Comparison of ENCODE assay signal across 8 mouse cellular contexts in genomic region chr5:65761921-65762320, GRCm38 (mm10). TPM values are rescaled to one million over a fixed set of nuclear protein-coding genes. Genes with fewer than 3 reads are reported as not detected.
DNase-seq lines count a peak whose midpoint lies in the region; ATAC-seq lines count a peak whose summit lies in the region.
"Had no signal": no experiment of that assay in that cellular context is flagged by ENCODE, and none has a peak within 500 bp of the region (broad histone marks: within the 10 kb centered on the region; RNA-seq: fewer than 3 reads in every experiment).

No protein-coding gene starts in this region.

- peak; percentile 86 for DNase-seq in midbrain, embryonic 11.5 days (ENCODE audit: low spot score, missing footprints)
- peak; percentile 35 for DNase-seq in hindlimb bud, embryonic 11.5 days (ENCODE audit: extremely low spot score, low read depth, low spot score)
- DNase-seq in spleen, postnatal 10 days (ENCODE audit: low spot score in 2 of 2), result no peak
- no peak for DNase-seq in adrenal gland, postnatal 10 days

- H3K4me3 ChIP-seq in midbrain, embryonic 11.5 days (ENCODE audit: low read depth, low read length), result no peak overlapping the region
- H3K4me3 ChIP-seq in midbrain, embryonic 16.5 days (ENCODE audit: low read depth, low read length), result no peak overlapping the region
- H3K4me3 ChIP-seq in embryonic facial prominence, embryonic 12.5 days, result 0 out of 2 replicates have a peak overlapping the region, but pooled peaks have one; percentile 4
- H3K4me3 ChIP-seq in stomach, embryonic 16.5 days (replicated peaks; ENCODE audit: low read length), result no peak overlapping the region

- no peak overlapping the region; the same call in 1 of the 2 replicates for H3K4me2 ChIP-seq in midbrain, embryonic 11.5 days
- no peak overlapping the region for H3K4me2 ChIP-seq in midbrain, embryonic 16.5 days (ENCODE audit: low read length)
- peak overlapping the region; percentile 27; the same call in 1 of the 2 replicates for H3K4me2 ChIP-seq in embryonic facial prominence, embryonic 12.5 days (replicated peaks)
- H3K4me2 ChIP-seq in stomach, embryonic 16.5 days (ENCODE audit: low read depth, low read length), result peak overlapping the region; percentile 6; the same call in 1 of the 2 replicates

- H3K36me3 ChIP-seq in midbrain, embryonic 11.5 days (ENCODE audit: control insufficient read depth, insufficient read depth, low read length), result no peaks in the 10 kb centered on the region
- no peaks in the 10 kb centered on the region for H3K36me3 ChIP-seq in midbrain, embryonic 16.5 days (ENCODE audit: control insufficient read depth, insufficient read depth, low read length)
- H3K36me3 ChIP-seq in embryonic facial prominence, embryonic 12.5 days, result no peaks in the 10 kb centered on the region
- H3K36me3 ChIP-seq in stomach, embryonic 16.5 days (ENCODE audit: control insufficient read depth, insufficient read depth, low read length), result no peaks in the 10 kb centered on the region
- H3K36me3 ChIP-seq: limb, embryonic 15.5 days had no signal

- no peaks in the 10 kb centered on the region for H3K9me3 ChIP-seq in midbrain, embryonic 11.5 days (ENCODE audit: control insufficient read depth, low read length)
- no peaks in the 10 kb centered on the region for H3K9me3 ChIP-seq in midbrain, embryonic 16.5 days (replicated peaks; ENCODE audit: control insufficient read depth, low read length, poor library complexity, severe bottlenecking)
- no peaks in the 10 kb centered on the region for H3K9me3 ChIP-seq in embryonic facial prominence, embryonic 12.5 days
- no peaks in the 10 kb centered on the region for H3K9me3 ChIP-seq in stomach, embryonic 16.5 days (replicated peaks; ENCODE audit: control insufficient read depth, low read length)
- H3K9me3 ChIP-seq: limb, embryonic 15.5 days had no signal

- no peaks in the 10 kb centered on the region for H3K27me3 ChIP-seq in midbrain, embryonic 11.5 days (ENCODE audit: control insufficient read depth, insufficient read depth, low read length)
- H3K27me3 ChIP-seq in midbrain, embryonic 16.5 days (ENCODE audit: control insufficient read depth, insufficient read depth, low read depth, low read length), result no peaks in the 10 kb centered on the region
- no peaks in the 10 kb centered on the region for H3K27me3 ChIP-seq in embryonic facial prominence, embryonic 12.5 days
- no peaks in the 10 kb centered on the region for H3K27me3 ChIP-seq in stomach, embryonic 16.5 days (ENCODE audit: control insufficient read depth, insufficient read depth, low read length)
- H3K27me3 ChIP-seq: limb, embryonic 15.5 days had no signal

- peak; percentile 31; the same call in 1 of the 2 replicates for ATAC-seq in midbrain, embryonic 11.5 days (ENCODE audit: low FRiP score)
- ATAC-seq in midbrain, embryonic 16.5 days, result no peak
- ATAC-seq in embryonic facial prominence, embryonic 12.5 days (ENCODE audit: insufficient number of reproducible peaks, insufficient read depth, low FRiP score, low TSS enrichment), result no peak
- ATAC-seq in stomach, embryonic 16.5 days (ENCODE audit: insufficient read depth, low FRiP score), result no peak

- no peak overlapping the region for H3K9ac ChIP-seq in midbrain, embryonic 11.5 days (ENCODE audit: low read length)
- no peak overlapping the region for H3K9ac ChIP-seq in midbrain, embryonic 16.5 days (ENCODE audit: low read depth, low read length)
- no peak overlapping the region for H3K9ac ChIP-seq in embryonic facial prominence, embryonic 12.5 days
- no peak overlapping the region for H3K9ac ChIP-seq in stomach, embryonic 16.5 days (ENCODE audit: low read length)
- H3K9ac ChIP-seq: limb, embryonic 15.5 days had no signal

- H3K4me1 ChIP-seq in midbrain, embryonic 11.5 days (ENCODE audit: control insufficient read depth, insufficient read depth, low read length), result peaks cover 8% of the 10 kb centered on the region
- peaks cover 7% of the 10 kb centered on the region for H3K4me1 ChIP-seq in midbrain, embryonic 16.5 days (ENCODE audit: control insufficient read depth, insufficient read depth, low read length)
- peaks cover 4% of the 10 kb centered on the region for H3K4me1 ChIP-seq in embryonic facial prominence, embryonic 12.5 days
- peaks cover 7% of the 10 kb centered on the region for H3K4me1 ChIP-seq in stomach, embryonic 16.5 days (ENCODE audit: control insufficient read depth, insufficient read depth, low read length)

- H3K27ac ChIP-seq in midbrain, embryonic 11.5 days (ENCODE audit: low read depth, low read length), result no peak overlapping the region
- no peak overlapping the region for H3K27ac ChIP-seq in midbrain, embryonic 16.5 days (ENCODE audit: low read length)
- 0 out of 2 replicates have a peak overlapping the region, but pooled peaks have one; percentile 6 for H3K27ac ChIP-seq in embryonic facial prominence, embryonic 12.5 days
- no peak overlapping the region for H3K27ac ChIP-seq in stomach, embryonic 16.5 days (ENCODE audit: low read length)

RNA-seq across cellular contexts. Expression of gene N4bp2, which starts 1.4 kb away (rescaled TPM):
- 40.1 and 43.1 TPM in 2 replicates for polyA plus RNA-seq in midbrain, embryonic 11.5 days (2014; fragmentation: Nextera tagmentation; extraction: Ambion mirVana)
- 14.2 and 19.0 TPM in 2 replicates for polyA plus RNA-seq in midbrain, embryonic 16.5 days (2015; fragmentation: Nextera tagmentation; extraction: Ambion mirVana)
- polyA plus RNA-seq in embryonic facial prominence, embryonic 12.5 days (2016; fragmentation: Nextera tagmentation; extraction: Ambion mirVana), result 38.1 and 41.7 TPM in 2 replicates
- polyA plus RNA-seq in stomach, embryonic 16.5 days (2015; fragmentation: Nextera tagmentation; extraction: Ambion mirVana), result 14.3 and 17.3 TPM in 2 replicates
- total RNA-seq in adrenal gland, postnatal 10 days (2021), result 10 to 100 TPM; 26.0 to 31.2 TPM

Comparison
In these comparisons a context has a peak if more than half of its experiments do, and no peak if none do; other contexts are left out.
1. DNase-seq: peak in midbrain, embryonic 11.5 days (single experiment) and hindlimb bud, embryonic 11.5 days (single experiment); none in spleen, postnatal 10 days (0 of 2) and adrenal gland, postnatal 10 days (single experiment).
2. H3K4me2 ChIP-seq: peak in embryonic facial prominence, embryonic 12.5 days (single experiment) and stomach, embryonic 16.5 days (single experiment); none in midbrain, embryonic 11.5 days (single experiment) and midbrain, embryonic 16.5 days (single experiment).